Mouse (Mus musculus) midbrain, embryonic 12.5 days (tissue): Measurements from ENCODE around the gene Irf4. TPM values are rescaled to one million over a fixed set of nuclear protein-coding genes. Genes with fewer than 3 reads are reported as not detected.

Source experiments
- ATAC-seq: fragments of 200-750 bp; cut with Nextera tagmentation; 2 replicates; pipeline ENCODE4 v1.8.0; 2017; ENCODE audit warnings: low read depth, moderate TSS enrichment, moderate library complexity; ENCODE audit not compliant: low FRiP score
- H3K27ac ChIP-seq: fragments of 300-500 bp; sonication (generic); replicated peaks from 2 replicates; pipeline ENCODE4 v1.5.1; 2016; ENCODE audit warnings: mild to moderate bottlenecking
- H3K27me3 ChIP-seq: fragments of 300-500 bp; sonication (generic); 2 replicates; pipeline ENCODE4 v1.6.1; 2016; ENCODE audit warnings: mild to moderate bottlenecking
- H3K36me3 ChIP-seq: fragments of 300-500 bp; sonication (generic); 2 replicates; pipeline ENCODE4 v1.6.1; 2016
- H3K4me1 ChIP-seq: fragments of 300-500 bp; sonication (generic); 2 replicates; pipeline ENCODE4 v1.6.1; 2016
- H3K4me2 ChIP-seq: fragments of 300-500 bp; sonication (generic); replicated peaks from 2 replicates; pipeline ENCODE4 v1.6.1; 2016; ENCODE audit warnings: mild to moderate bottlenecking, moderate library complexity
- H3K4me3 ChIP-seq: fragments of 300-500 bp; sonication (generic); 2 replicates; pipeline ENCODE4 v1.5.1; 2016; ENCODE audit warnings: mild to moderate bottlenecking
- H3K9ac ChIP-seq: fragments of 300-500 bp; sonication (generic); replicated peaks from 2 replicates; pipeline ENCODE4 v1.6.1; 2016; ENCODE audit warnings: mild to moderate bottlenecking, moderate library complexity
- H3K9me3 ChIP-seq: fragments of 300-500 bp; sonication (generic); 2 replicates; pipeline ENCODE4 v1.6.1; 2016; ENCODE audit warnings: mild to moderate bottlenecking
- WGBS: fragments of 180-500 bp; shearing (Covaris S2); methylation state at CpG from one replicate; pipeline ENCODE4 v1.1.7; 2016; 5-methylcytosine and 5-hydroxymethylcytosine counted together
- polyA plus RNA-seq: library from polyadenylated mRNA; unstranded; fragments of >200 nt; fragmentation: Nextera tagmentation; extraction: Ambion mirVana; gene quantifications from 2 replicates; pipeline ENCODE4 v1.2.1, GENCODE M21; 2016

Gene Irf4
- polyA plus RNA-seq, 1 experiment from 2014 or later, result 0.08 TPM

- H3K27ac ChIP-seq, result no peak overlapping the region
- H3K9me3 ChIP-seq, result no peaks in the 10 kb centered on the region
- ATAC-seq, result no peak
- H3K9ac ChIP-seq, result no peak overlapping the region
- H3K27me3 ChIP-seq, result peaks cover 13% of the 10 kb centered on the region; the same call in 1 of the 2 replicates
- H3K4me3 ChIP-seq, result no peak overlapping the region
- WGBS, result 79% methylated on average over 6 of the region's 6 CpGs
- H3K36me3 ChIP-seq, result no peaks in the 10 kb centered on the region
- H3K4me2 ChIP-seq, result no peak overlapping the region
- H3K4me1 ChIP-seq, result no peaks in the 10 kb centered on the region
Observed at GRCm38 (mm10) chr13:30742411-30742970, 6.5 kb upstream of the Irf4 start.

- 77% methylated on average over 7 of the region's 7 CpGs for WGBS
- peaks cover 39% of the 10 kb centered on the region for H3K27me3 ChIP-seq
- no peak for ATAC-seq
Observed at GRCm38 (mm10) chr13:30745121-30745520, 3.9 kb upstream of the Irf4 start.

GRCm38 (mm10) chr13:30747068-30747467, 2.0 kb upstream of the Irf4 start:
- H3K9me3 ChIP-seq, result no peaks in the 10 kb centered on the region
- no peak overlapping the region for H3K4me2 ChIP-seq
- H3K4me3 ChIP-seq, result no peak overlapping the region
- H3K27me3 ChIP-seq, result peaks cover 58% of the 10 kb centered on the region
- H3K9ac ChIP-seq, result no peak overlapping the region
- peaks cover 25% of the 10 kb centered on the region for H3K4me1 ChIP-seq
- ATAC-seq, result no peak
- no peaks in the 10 kb centered on the region for H3K36me3 ChIP-seq
- no peak overlapping the region for H3K27ac ChIP-seq
- WGBS, result 80% methylated on average over 5 of the region's 5 CpGs

More at GRCm38 (mm10) chr13:30745121-30745520, 3.9 kb upstream of the Irf4 start:
- Histone ChIP-seq H3K9ac (no peak overlapping the region), H3K36me3 (no peaks in the 10 kb centered on the region), H3K9me3 (no peaks in the 10 kb centered on the region), H3K4me2 (no peak overlapping the region), H3K4me1 (peaks cover 15% of the 10 kb centered on the region), H3K27ac (no peak overlapping the region), H3K4me3 (no peak overlapping the region)

GRCm38 (mm10) chr13:30747504-30747903, 1.5 kb upstream of the Irf4 start:
- Histone ChIP-seq H3K27ac (no peak overlapping the region), H3K4me2 (no peak overlapping the region), H3K9me3 (no peaks in the 10 kb centered on the region), H3K9ac (no peak overlapping the region), H3K27me3 (peaks cover 62% of the 10 kb centered on the region), H3K4me3 (no peak overlapping the region), H3K36me3 (no peaks in the 10 kb centered on the region), H3K4me1 (peaks cover 25% of the 10 kb centered on the region)
- ATAC-seq, result no peak
- WGBS, result 75% methylated on average over 11 of the region's 11 CpGs

GRCm38 (mm10) chr13:30748321-30748720, 705 bp upstream of the Irf4 start:
- Histone ChIP-seq H3K4me3 (no peak overlapping the region), H3K36me3 (no peaks in the 10 kb centered on the region), H3K9ac (no peak overlapping the region), H3K27me3 (peaks cover 65% of the 10 kb centered on the region), H3K4me1 (peaks cover 25% of the 10 kb centered on the region), H3K9me3 (no peaks in the 10 kb centered on the region), H3K4me2 (peak overlapping the region; percentile 74; the same call in 1 of the 2 replicates), H3K27ac (no peak overlapping the region)
- no peak for ATAC-seq
- 55% methylated on average over 11 of the region's 11 CpGs for WGBS

GRCm38 (mm10) chr13:30749557-30750141, 623 bp downstream of the Irf4 start:
- H3K9ac ChIP-seq, result no peak overlapping the region

GRCm38 (mm10) chr13:30750461-30751303, 1.7 kb downstream of the Irf4 start:
- peaks cover 65% of the 10 kb centered on the region for H3K27me3 ChIP-seq
- H3K4me2 ChIP-seq, result peak overlapping the region; percentile 74
- no peaks in the 10 kb centered on the region for H3K9me3 ChIP-seq
- peak overlapping the region; percentile 43 for H3K4me3 ChIP-seq
- H3K36me3 ChIP-seq, result no peaks in the 10 kb centered on the region
- peaks cover 25% of the 10 kb centered on the region for H3K4me1 ChIP-seq
- 1% methylated on average over 33 of the region's 33 CpGs for WGBS
- no peak overlapping the region for H3K27ac ChIP-seq
- no peak for ATAC-seq
- no peak overlapping the region; the same call in 1 of the 2 replicates for H3K9ac ChIP-seq

More at GRCm38 (mm10) chr13:30749557-30750141, 623 bp downstream of the Irf4 start:
- Histone ChIP-seq H3K4me1 (peaks cover 25% of the 10 kb centered on the region), H3K4me2 (peak overlapping the region; percentile 74), H3K36me3 (no peaks in the 10 kb centered on the region), H3K27me3 (peaks cover 65% of the 10 kb centered on the region), H3K4me3 (peak overlapping the region; percentile 43), H3K27ac (no peak overlapping the region), H3K9me3 (no peaks in the 10 kb centered on the region)
- peak; percentile 52; the same call in 1 of the 2 replicates for ATAC-seq
- WGBS, result 2% methylated on average over 11 of the region's 11 CpGs

GRCm38 (mm10) chr13:30751304-30751580, 2.2 kb downstream of the Irf4 start:
- Histone ChIP-seq H3K4me2 (no peak overlapping the region), H3K9ac (no peak overlapping the region), H3K27me3 (peaks cover 61% of the 10 kb centered on the region), H3K27ac (no peak overlapping the region), H3K36me3 (no peaks in the 10 kb centered on the region), H3K4me1 (peaks cover 25% of the 10 kb centered on the region), H3K9me3 (no peaks in the 10 kb centered on the region), H3K4me3 (no peak overlapping the region)
- 24% methylated on average over 6 of the region's 6 CpGs for WGBS
- no peak for ATAC-seq

GRCm38 (mm10) chr13:30752581-30753187, 3.7 kb downstream of the Irf4 start:
- Histone ChIP-seq H3K4me3 (no peak overlapping the region), H3K27me3 (peaks cover 53% of the 10 kb centered on the region), H3K9me3 (no peaks in the 10 kb centered on the region), H3K9ac (no peak overlapping the region), H3K4me1 (peaks cover 25% of the 10 kb centered on the region), H3K36me3 (no peaks in the 10 kb centered on the region), H3K4me2 (no peak overlapping the region), H3K27ac (no peak overlapping the region)
- WGBS, result 80% methylated on average over 4 of the region's 4 CpGs
- ATAC-seq, result no peak

GRCm38 (mm10) chr13:30753441-30753840, 4.4 kb downstream of the Irf4 start:
- Histone ChIP-seq H3K4me3 (no peak overlapping the region), H3K4me1 (peaks cover 25% of the 10 kb centered on the region), H3K36me3 (no peaks in the 10 kb centered on the region), H3K9me3 (no peaks in the 10 kb centered on the region), H3K27ac (no peak overlapping the region), H3K27me3 (peaks cover 45% of the 10 kb centered on the region), H3K9ac (no peak overlapping the region), H3K4me2 (no peak overlapping the region)
- ATAC-seq, result no peak
- WGBS, result 76% methylated on average over 3 of the region's 3 CpGs

GRCm38 (mm10) chr13:30754066-30754465, 5.0 kb downstream of the Irf4 start:
- no peak overlapping the region for H3K4me2 ChIP-seq
- H3K9me3 ChIP-seq, result no peaks in the 10 kb centered on the region
- no peak overlapping the region for H3K4me3 ChIP-seq
- no peak overlapping the region for H3K27ac ChIP-seq
- no peak overlapping the region for H3K9ac ChIP-seq
- peaks cover 39% of the 10 kb centered on the region for H3K27me3 ChIP-seq
- no peaks in the 10 kb centered on the region for H3K36me3 ChIP-seq
- H3K4me1 ChIP-seq, result peaks cover 19% of the 10 kb centered on the region
- 92% methylated on average over 4 of the region's 4 CpGs for WGBS
- no peak for ATAC-seq
